Mouse (Mus musculus) adrenal gland, postnatal 10 days (tissue): ENCODE measurements at regions not wholly inside any gene's neighbourhood (a gene's known extent, or its start where the extent isn't known, plus 50 kb on each side); places are given as distances from the start of the nearest gene placed in this dataset.

ENCODE experiments used
- DNase-seq: peaks from one replicate; pipeline ENCODE4 v3.0.0; 2021; ENCODE audit warnings: mixed read lengths

- no peak for DNase-seq
Observed at GRCm38 (mm10) chr3:120898258-120898657, 273.2 kb downstream of the Rwdd3 start.

DNA sequence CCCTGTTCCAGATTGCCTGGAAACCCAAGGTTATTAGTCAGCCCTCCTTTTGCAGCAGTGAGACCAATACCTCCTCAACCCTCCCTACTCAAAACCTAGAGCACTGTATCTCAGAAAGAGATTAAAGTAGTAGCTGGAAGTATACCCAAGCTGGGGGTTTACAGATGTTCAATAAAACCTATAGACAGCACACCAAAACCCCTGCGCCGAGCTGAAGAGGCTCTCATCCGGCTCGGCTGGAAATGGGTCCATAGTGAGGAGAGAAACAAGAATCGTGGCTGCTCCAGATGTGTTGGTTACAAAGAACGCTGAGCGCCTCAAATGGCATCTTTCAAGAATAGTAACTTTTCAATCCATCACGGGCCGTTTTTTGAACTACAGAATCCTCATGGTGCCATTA lies 273.7 kb downstream of the Rwdd3 start:
- DNase-seq: no peak

- DNase-seq: no peak
Observed at GRCm38 (mm10) chr3:120897221-120897620, 274.3 kb downstream of the Rwdd3 start.

- no peak for DNase-seq
Observed at GRCm38 (mm10) chr3:120886063-120886841, 285.2 kb downstream of the Rwdd3 start.

- DNase-seq: no peak
Observed at GRCm38 (mm10) chr3:120885401-120885800, 286.1 kb downstream of the Rwdd3 start.

DNA sequence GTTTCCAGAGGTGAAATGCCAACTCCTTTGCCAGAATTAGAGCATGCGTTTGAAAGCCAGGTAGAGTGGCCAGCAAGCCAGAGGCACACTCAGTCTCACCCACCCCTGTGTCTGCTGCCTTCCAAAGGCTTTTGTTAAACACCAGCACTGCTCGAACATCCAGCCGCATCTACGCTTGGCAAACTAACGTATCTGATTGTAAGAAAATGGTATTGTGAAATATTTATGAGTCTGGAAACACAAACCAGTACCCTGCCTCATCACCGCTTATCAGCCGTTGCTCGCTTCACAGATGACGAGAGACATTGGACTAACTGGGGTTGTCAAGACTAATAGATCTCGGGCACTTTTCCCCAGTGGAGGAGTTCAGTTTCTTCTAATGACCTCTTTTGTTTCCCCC lies 287.3 kb downstream of the Rwdd3 start:
- no peak for DNase-seq

DNA sequence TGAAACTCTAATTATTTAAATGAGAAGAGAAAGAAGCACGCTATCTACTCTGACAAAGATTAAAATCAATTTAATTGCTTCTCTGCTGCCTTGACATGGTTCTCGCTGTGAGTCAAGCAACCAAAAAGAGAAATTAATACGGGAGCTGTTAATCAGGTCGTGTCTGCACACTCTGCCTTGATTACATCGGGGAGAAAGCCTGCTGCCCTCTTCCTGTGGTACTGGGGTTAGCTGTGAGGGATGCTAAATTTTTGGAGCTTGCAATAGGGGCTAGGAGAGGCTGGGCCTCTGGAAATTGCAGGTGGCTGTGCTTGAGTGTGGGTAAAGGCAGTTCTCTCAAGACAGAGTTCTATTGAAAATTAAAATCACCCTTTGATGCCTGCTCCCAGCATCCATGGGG lies 287.8 kb downstream of the Rwdd3 start:
- no peak for DNase-seq

DNA sequence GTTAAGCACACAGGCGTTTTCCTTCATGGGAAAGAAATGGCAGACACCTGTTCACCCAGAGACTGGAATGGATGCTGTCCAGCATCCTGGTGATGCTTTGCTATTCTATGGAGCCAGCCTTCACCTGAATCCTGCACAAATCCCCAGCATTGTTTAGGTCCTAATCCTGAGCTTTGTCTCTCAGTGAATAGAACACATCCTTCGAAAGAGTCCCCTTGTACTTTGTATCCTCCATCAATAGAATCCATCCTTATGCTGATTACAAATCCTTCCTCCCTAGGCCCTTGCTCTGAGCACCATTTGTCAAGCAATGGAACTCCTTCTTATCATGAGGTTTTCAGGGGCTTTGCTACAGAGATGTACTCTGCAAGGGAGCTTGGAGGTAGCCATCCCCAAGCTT lies 292.1 kb downstream of the Rwdd3 start:
- DNase-seq: no peak

GRCm38 (mm10) chr3:120875740-120876139 lies 295.8 kb downstream of the Rwdd3 start:
- DNase-seq: no peak

DNA sequence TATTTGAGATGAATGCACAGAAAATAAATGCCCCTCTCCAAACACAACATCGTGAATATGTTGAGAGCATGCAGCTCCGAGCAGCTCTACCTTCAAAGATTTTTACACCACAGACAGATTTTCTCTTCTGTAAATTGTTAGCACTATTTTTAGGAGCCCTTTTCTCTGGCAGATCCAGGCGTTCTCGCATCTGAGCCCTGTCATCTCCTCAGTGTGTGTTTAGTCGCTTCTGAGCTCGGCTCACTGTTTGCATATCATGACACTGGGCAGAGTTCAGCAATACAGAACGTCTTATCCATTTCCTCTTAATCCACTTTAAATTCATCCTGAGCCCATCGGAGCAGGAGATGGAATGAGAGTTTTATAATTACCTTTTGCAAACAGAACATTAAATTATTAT lies 306.5 kb downstream of the Rwdd3 start:
- no peak for DNase-seq

DNA sequence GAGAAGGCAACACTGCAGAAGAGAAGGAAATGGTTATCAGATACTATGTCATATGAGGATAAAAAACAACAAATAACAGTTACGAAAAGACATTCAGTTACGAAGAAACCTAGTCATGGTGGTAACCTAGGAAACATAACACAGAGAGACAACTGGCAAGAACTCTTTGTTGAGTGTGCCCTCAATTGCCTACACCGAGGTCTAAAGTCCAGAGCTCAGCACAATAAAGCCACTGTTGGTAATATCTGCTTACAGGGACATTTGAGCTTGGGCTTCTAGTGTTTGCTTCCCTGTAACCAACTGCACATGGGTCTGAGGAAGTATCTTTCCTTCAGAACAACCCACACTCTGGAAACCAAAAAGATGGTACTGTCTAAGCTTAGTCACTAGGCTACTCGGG lies 309.9 kb downstream of the Rwdd3 start:
- DNase-seq: no peak

- DNase-seq: no peak
Observed at GRCm38 (mm10) chr3:120858281-120858680, 313.2 kb downstream of the Rwdd3 start.

DNA sequence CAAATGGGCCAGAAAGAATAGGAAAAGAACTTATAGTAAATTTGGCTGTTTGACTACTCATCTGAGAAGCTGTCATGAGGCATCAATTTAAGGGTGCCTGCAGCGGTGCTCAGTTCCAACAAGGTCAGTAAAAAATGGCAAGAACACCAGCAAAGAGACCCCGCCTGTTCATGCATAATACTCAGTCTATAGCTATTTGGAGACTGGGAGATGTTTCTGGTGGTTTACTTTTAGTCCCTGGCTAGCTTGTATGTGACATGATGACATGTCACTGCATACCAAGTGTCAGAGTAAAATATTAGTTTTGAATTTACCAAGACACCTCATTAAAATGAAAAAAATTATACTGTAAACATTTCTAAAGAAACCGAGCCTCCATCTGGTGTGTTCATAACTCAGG lies 317.2 kb downstream of the Rwdd3 start:
- no peak for DNase-seq

- DNase-seq: no peak
Observed at GRCm38 (mm10) chr3:120843623-120844022, 327.9 kb downstream of the Rwdd3 start.

DNA sequence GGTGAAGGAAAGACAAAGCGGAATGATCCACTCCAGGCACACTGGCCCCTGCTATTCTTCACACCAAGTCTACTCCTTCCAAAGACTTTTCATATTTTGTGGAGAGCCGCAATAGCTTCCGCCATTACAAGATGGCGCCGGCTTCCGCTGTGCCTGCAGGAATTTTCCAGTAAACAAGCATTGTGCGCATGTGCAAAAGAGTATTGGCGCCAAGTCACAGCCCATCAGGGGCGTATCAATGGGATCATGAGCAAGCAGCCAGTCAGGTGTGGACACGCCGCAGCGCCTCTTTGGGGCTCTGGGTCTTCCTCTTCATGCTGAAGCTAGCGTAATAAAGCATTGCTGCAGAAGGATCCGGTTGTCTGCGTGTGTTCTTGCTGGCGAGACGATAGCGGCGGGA lies 348.0 kb downstream of the Rwdd3 start:
- no peak for DNase-seq

DNA sequence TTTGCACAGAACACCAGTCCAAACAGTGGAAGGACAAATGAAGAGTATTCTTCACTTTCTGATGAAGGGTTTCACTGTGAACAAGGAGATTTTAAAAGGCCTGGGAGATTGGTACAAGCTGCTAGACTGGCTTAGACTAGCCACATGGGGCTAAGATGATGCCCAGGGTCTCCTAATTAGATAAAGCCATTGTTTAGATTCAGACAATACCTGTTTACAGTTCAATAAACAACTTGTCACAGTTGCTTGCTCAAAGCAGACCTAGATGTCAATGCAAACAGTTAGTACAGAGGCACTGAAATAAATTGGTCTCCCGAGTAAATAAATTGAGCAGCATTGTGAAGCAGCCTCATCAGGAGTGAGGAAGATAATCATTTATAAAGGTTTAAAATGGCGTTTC lies 359.6 kb downstream of the Rwdd3 start:
- DNase-seq: no peak

GRCm38 (mm10) chr3:120810527-120810926 lies 361.0 kb downstream of the Rwdd3 start:
- DNase-seq: no peak

DNA sequence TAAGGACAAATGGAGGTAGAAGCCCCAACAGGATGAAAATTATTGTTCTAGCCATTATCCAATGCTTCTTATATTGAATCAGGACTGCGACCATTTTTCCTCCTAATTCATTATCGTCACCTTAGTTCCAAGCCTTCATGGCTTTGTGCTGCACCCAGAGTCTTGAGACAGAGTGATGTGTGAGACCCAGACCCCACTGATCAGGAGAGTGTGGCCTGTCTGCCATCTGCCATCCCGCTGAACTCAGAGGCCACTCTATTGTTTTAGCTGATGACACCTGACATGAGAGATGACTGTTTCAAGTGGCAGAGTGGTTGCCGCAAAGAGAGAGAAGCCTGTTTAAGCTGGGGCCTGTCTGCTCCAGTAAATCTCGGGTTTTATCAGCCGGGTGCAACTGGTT lies 361.4 kb downstream of the Rwdd3 start:
- no peak for DNase-seq

- DNase-seq: peak; percentile 7
Observed at GRCm38 (mm10) chr3:120786659-120787058, 384.8 kb downstream of the Rwdd3 start.

GRCm38 (mm10) chr3:120781486-120781885 lies 390.0 kb downstream of the Rwdd3 start:
- DNase-seq: no peak

- DNase-seq: no peak
Observed at GRCm38 (mm10) chr3:120779091-120779490, 392.4 kb downstream of the Rwdd3 start.

GRCm38 (mm10) chr3:120774951-120775350 lies 396.5 kb downstream of the Rwdd3 start:
- DNase-seq: no peak

GRCm38 (mm10) chr3:120761681-120762080 lies 409.8 kb downstream of the Rwdd3 start:
- peak; percentile 40 for DNase-seq

DNA sequence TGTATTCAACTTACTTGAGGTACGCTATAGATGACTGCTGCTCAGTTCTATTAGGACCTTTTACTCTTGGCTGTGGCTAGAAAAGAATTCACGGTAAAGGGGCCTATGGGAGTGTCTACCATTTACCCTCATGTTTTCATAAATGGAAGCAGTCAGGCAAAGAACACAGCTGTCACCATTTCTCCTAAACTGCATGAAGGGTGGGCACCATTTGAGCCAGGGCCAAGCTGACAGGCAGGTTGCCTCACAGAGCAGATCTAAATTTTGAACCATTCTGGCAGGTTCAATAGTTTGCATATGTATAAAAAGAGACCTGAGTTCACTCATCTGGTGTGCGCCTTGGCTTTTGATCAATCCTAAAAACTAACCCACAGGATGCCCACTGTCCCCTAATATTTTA lies 410.3 kb downstream of the Rwdd3 start:
- DNase-seq: no peak

GRCm38 (mm10) chr3:120748513-120748912 lies 423.0 kb downstream of the Rwdd3 start:
- DNase-seq: no peak
